Mouse (Mus musculus) spleen, adult 2 months (tissue): ENCODE measurements around the gene Rnf6. TPM values are rescaled to one million over a fixed set of nuclear protein-coding genes. Genes with fewer than 3 reads are reported as not detected.

ENCODE experiments used
- DNase-seq, 2 experiments: peaks; one replicate each; pipeline versions ENCODE4 v3.0.0 to v3.0.0-alpha.2; 2012 to 2021; ENCODE audit warnings: low spot score in 2 of 2, low read depth in 1 of 2
- H3K27ac ChIP-seq: fragments of 200-500 bp; 2 replicates; pipeline ENCODE4 v1.5.1; 2012; ENCODE audit warnings: low read length, inconsistent platforms; ENCODE audit not compliant: insufficient read depth
- H3K27me3 ChIP-seq: fragments of 200-500 bp; 2 replicates; pipeline ENCODE4 v1.6.1; 2012; ENCODE audit warnings: mild to moderate bottlenecking, moderate library complexity, low read length, inconsistent platforms; ENCODE audit not compliant: control insufficient read depth, insufficient read depth
- H3K36me3 ChIP-seq: fragments of 200-500 bp; 2 replicates; pipeline ENCODE4 v1.6.1; 2012; ENCODE audit warnings: mild to moderate bottlenecking, low read length, inconsistent platforms; ENCODE audit not compliant: control insufficient read depth, insufficient read depth
- H3K4me1 ChIP-seq: fragments of 200-500 bp; 2 replicates; pipeline ENCODE4 v1.6.1; 2011; ENCODE audit warnings: inconsistent platforms; ENCODE audit not compliant: control insufficient read depth, insufficient read depth, insufficient read length
- H3K4me3 ChIP-seq: fragments of 200-500 bp; 2 replicates; pipeline ENCODE4 v1.5.1; 2011; ENCODE audit warnings: mild to moderate bottlenecking, inconsistent platforms; ENCODE audit not compliant: insufficient read depth, insufficient read length; ENCODE audit errors: extremely low read depth
- CTCF ChIP-seq: fragments of 200-500 bp; IDR thresholded peaks from 2 replicates; pipeline ENCODE4 v1.5.1; 2011; ENCODE audit warnings: mild to moderate bottlenecking, inconsistent platforms; ENCODE audit not compliant: insufficient read depth, insufficient read length, insufficient replicate concordance; ENCODE audit errors: extremely low read depth
- POLR2A ChIP-seq: fragments of 200-500 bp; IDR thresholded peaks from 2 replicates; pipeline ENCODE4 v1.6.1; 2011; ENCODE audit warnings: low read depth, low read length, inconsistent platforms
- WGBS: fragments of 180-500 bp; shearing (Covaris S2); methylation state at CpG from one replicate; pipeline ENCODE4 v1.1.7; 2018; 5-methylcytosine and 5-hydroxymethylcytosine counted together
- polyA plus RNA-seq: library from polyadenylated mRNA; depleted of rRNA; stranded (reverse); fragments of >200 nt; gene quantifications from 2 replicates; pipeline ENCODE4 v1.2.3, GENCODE M21; 2012

Rnf6 gene
- polyA plus RNA-seq, 1 experiment, result 12.9 TPM

DNA sequence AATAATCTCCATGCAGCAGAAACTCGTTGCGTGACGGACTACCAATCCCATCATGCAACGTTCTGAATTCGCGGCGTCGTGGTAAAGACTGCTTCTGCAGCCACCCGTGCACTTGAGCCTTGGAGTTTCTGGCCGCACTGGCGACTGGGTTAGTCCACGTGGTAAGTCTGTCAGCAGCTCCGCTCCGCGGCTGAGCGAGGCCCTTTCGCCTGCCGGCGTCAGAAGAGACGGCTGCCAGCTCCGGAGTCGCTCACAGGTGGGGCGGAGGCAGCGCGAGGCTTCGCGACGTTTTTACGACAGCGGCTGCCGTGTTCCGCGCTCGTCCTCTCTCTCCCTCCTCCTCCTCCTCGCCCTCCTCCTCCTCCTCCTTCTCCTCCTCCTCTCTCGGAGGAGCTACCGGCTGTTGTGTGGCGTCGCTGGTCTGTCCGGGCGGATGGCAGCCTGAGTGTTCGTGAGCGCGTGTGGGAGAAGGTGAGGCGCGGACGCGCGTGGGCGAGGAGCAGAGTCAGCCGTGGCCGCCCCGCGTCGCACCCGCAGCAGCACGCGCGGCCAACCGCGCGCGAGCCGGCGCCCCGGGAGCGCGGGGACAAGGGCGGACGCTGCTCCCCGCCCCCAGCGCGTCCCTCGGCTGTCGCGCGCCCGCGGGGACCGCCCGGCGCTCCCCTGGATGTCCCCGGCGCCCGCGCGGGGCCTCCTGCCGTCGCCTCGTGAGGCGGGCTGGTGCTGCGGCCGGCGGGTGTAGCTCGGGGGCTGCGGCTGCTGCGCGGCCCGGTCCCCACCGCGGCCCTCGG is 9.7 kb upstream of the Rnf6 start, which contains the start of gene Cdk8:
Gene Cdk8, plus strand, starts transcription at position 367 of the 791 bp plus-strand sequence.
- Histone ChIP-seq H3K4me3 (peak within 1 kb of the TSS; percentile 94), H3K27ac (peak within 1 kb of the TSS; percentile 95), H3K27me3 (no peaks in the 10 kb centered on the region), H3K36me3 (no peaks in the 10 kb centered on the region), H3K4me1 (0 out of 2 replicates have a peak, but pooled peaks cover 2% of the 10 kb centered on the region)
- peak; percentile 87 to 88 for DNase-seq
- no peak for TF ChIP-seq CTCF
- peak; percentile 57 for TF ChIP-seq POLR2A
- under 1% methylated on average over 87 of the region's 102 CpGs for WGBS

DNA sequence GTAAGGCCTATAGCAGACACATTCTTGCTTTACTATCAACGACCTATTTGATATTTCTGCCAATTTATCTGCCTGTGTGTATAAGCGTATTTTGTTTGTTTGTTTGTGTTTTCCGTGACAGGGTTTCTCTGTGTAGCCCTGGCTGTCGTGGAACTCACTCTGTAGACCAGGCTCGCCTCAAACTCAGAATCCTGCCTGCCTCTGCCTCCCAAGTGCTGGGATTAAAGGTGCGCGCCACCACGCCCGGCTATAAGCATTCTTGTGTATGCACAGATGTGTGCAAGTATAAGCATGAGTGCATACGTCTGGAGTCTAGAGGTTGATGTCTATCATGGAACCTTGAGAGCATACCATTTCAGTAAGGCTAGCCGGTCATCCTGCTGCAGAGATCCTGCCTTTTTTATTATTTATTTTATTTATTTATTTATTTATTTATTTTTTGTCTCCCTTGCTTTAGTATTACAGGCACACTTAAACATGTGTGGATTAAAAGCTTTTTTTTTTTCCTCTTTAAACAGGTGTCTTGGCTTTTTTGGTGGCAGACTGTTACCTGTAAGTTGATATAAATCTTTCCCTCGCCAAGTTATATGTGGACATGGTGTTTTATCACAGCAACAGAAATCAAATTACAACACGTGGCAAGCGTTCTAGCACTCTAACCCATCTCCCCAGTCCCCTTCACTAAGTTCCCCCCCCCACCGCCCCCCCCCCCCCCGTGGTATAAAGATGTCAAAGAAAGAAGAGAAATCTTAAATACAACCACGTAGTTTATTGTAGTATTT is 8.7 kb upstream of the Rnf6 start:
- Histone ChIP-seq H3K4me3 (no peak overlapping the region; the same call in 1 of the 2 replicates), H3K27me3 (no peaks in the 10 kb centered on the region), H3K27ac (no peak overlapping the region), H3K36me3 (no peaks in the 10 kb centered on the region), H3K4me1 (0 out of 2 replicates have a peak, but pooled peaks cover 2% of the 10 kb centered on the region)
- DNase-seq, result no peak
- 62% methylated on average over 17 of the region's 17 CpGs for WGBS
- TF ChIP-seq POLR2A (no peak), CTCF (no peak)

DNA sequence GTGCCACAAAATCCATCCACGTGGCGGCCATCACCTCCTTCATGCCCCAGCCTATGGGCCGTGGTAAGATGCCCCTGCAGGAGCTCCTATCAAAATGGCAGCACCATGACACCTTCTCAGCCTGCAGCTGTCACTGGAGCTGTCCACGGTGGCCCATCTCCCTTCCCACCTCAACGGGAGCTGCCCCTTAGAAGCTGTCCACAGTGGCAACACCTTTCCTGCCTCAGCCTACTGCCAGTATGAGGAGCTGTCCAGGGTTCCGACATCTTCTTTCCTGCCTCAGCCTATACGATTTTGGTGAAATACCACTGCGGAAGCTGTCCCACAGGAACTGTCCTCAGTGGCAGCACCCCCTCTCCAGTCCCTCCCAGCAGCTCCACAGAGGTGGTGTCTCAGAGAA is 6.1 kb upstream of the Rnf6 start:
- Histone ChIP-seq H3K4me3 (no peak overlapping the region), H3K4me1 (0 out of 2 replicates have a peak, but pooled peaks cover 2% of the 10 kb centered on the region), H3K36me3 (no peaks in the 10 kb centered on the region), H3K27me3 (no peaks in the 10 kb centered on the region), H3K27ac (no peak overlapping the region)
- no peak for DNase-seq
- WGBS, result 89% methylated on average over 8 of the region's 8 CpGs
- TF ChIP-seq CTCF (no peak), POLR2A (no peak)

DNA sequence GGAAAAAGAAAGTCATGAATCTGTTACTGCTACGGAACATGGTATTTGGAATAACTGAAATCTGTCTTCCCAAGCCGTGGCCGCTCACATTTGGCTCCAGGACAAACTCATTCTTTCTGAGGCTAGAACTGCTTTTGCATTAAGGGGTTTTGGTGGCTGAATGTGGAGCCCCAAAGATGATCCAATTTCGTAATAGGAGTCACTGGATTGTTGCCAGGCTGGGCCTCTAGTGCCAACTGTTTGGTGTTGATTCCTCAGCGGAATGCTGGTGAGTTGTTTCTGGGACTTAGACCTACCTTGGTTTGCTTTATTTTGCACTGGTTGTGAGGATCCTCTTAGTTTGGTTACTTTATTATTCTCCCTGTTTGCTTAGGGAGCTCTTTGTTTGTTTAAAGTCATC is 2.4 kb upstream of the Rnf6 start:
- no peak for DNase-seq
- Histone ChIP-seq H3K27me3 (no peaks in the 10 kb centered on the region), H3K27ac (no peak overlapping the region), H3K36me3 (no peaks in the 10 kb centered on the region; the same call in 1 of the 2 replicates), H3K4me3 (no peak overlapping the region), H3K4me1 (no peaks in the 10 kb centered on the region; the same call in 1 of the 2 replicates)
- WGBS, result 89% methylated on average over 5 of the region's 5 CpGs
- TF ChIP-seq POLR2A (no peak), CTCF (no peak)

DNA sequence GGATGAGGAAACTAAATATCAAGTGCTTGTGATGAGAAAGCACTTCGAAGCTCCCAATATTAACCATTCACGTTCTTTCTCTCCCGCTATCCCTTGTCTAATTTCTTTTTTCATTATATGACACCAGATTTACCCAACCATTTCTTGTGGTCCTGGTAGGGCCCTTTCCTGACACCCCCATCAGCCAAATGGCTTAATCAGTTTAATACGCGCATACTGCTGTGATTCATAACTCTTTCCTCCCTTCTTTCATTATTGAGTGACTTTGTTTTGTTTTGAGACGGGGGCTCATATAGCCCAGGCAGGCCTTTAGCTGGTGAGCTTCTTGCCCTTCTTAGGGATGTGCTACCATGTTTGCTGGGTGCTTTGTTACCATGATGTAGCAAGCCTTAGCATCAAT is 367 bp upstream of the Rnf6 start:
- H3K4me1 ChIP-seq, result no peaks in the 10 kb centered on the region; the same call in 1 of the 2 replicates
- TF ChIP-seq POLR2A (no peak), CTCF (no peak)
- H3K27me3 ChIP-seq, result no peaks in the 10 kb centered on the region
- 0 out of 2 replicates have a peak overlapping the region, but pooled peaks have one; percentile 100 for H3K4me3 ChIP-seq
- DNase-seq, result no peak
- H3K27ac ChIP-seq, result peak overlapping the region; percentile 98
- H3K36me3 ChIP-seq, result peaks cover 3% of the 10 kb centered on the region
- 41% methylated on average over 6 of the region's 6 CpGs for WGBS

DNA sequence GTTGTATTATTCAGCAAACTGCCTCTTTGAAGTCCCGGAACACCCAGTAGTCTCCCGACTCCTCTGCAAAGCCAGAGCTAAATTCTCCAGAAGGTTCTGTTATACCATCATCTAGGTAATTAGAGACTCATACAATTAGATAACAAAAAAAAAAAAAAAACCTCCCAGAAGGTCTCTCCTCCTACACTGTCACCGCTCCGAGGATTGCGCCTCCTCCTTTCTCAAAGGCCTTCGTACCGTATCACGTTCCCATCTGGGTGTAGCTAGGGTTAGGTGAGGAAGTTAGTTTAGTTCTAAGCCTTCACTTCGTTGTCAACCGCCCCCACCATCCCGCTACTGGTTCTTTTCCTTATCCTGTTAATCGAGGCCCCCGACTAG is 865 bp downstream of the Rnf6 start:
- TF ChIP-seq POLR2A, result no peak
- Histone ChIP-seq H3K4me1 (no peaks in the 10 kb centered on the region; the same call in 1 of the 2 replicates), H3K36me3 (peaks cover 8% of the 10 kb centered on the region), H3K27me3 (no peaks in the 10 kb centered on the region), H3K27ac (peak overlapping the region; percentile 83), H3K4me3 (peak overlapping the region; percentile 100)
- DNase-seq, result no peak
- 5% methylated on average over 13 of the region's 13 CpGs for WGBS

DNA sequence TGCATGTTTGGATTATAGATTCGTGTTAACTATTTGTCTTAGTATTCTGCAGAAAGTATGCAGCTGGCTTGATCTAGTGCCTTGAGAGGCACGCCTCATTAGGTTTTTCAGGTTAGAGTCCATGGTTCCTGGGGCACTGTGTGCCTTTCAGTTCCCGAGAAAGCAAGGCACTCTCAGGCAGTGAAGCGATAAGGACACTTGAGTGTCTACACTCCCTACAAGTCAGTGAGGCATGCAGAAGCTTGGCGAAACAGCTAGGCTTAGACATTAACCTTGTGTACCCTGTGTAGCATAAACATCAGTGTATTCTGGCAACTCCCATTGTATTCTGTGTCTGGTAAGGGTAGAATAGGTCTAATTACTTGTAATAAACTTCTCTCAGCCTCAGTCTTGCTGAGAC is 15.8 kb downstream of the Rnf6 start:
- DNase-seq, result no peak
- TF ChIP-seq POLR2A (no peak), CTCF (no peak)
- H3K27ac ChIP-seq, result no peak overlapping the region
- no peak overlapping the region for H3K4me3 ChIP-seq
- H3K36me3 ChIP-seq, result peaks cover 24% of the 10 kb centered on the region
- H3K4me1 ChIP-seq, result no peaks in the 10 kb centered on the region
- 94% methylated on average over 5 of the region's 5 CpGs for WGBS
- H3K27me3 ChIP-seq, result no peaks in the 10 kb centered on the region
